Mouse (Mus musculus) adrenal gland, postnatal 36 days (tissue): ENCODE measurements at regions not wholly inside any gene's neighbourhood (a gene's known extent, or its start where the extent isn't known, plus 50 kb on each side); places are given as distances from the start of the nearest gene placed in this dataset.
A peak's percentile ranks its signal among the peaks of the same experiment; 100 is the strongest.

Experiments used
- DNase-seq, 2 experiments: peaks; one replicate each; pipeline ENCODE4 v3.0.0; 2021; ENCODE audit warnings: mixed read lengths in 1 of 2

DNA sequence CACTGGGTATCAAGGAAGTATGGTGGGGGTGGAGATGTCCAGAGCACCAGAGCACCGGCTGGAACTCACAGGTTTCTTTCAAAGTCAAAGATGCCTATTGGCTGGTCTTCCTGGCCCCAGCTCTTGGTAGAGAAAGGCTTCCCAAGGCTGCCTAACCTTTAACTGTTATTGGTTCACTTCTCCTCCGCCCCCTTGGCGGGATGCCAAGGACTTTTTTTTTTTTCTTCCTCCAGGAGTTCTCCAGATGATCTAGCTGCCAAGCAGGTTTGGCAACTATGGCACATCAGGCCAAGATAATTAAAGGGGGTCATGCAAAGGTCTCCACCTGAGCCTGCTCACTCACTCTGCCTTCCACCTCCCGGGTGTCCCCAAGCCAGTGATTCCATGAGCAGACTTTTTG lies 67.5 kb downstream of the Sc5d start:
- DNase-seq, result peak; percentile 58 to 73

DNA sequence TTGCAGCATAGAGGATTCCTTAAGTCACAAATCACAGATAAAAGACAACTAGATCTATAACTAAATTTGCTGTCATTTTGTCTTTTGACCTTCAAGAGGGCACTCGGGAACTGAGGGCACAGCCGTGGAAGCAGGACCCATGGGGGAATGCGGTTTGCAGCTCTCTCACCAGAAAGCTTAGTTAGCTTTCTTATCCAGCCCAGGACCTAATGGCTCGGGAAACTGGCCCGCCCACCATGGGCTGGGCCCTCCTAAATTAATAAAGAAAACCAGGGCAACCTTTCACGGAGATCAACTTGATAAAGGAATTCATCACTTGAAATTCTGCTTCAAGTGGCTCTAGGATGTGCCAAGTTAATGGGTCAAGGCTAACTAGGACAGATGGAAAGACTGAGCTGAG lies 67.9 kb downstream of the Sc5d start:
- no peak for DNase-seq

DNA sequence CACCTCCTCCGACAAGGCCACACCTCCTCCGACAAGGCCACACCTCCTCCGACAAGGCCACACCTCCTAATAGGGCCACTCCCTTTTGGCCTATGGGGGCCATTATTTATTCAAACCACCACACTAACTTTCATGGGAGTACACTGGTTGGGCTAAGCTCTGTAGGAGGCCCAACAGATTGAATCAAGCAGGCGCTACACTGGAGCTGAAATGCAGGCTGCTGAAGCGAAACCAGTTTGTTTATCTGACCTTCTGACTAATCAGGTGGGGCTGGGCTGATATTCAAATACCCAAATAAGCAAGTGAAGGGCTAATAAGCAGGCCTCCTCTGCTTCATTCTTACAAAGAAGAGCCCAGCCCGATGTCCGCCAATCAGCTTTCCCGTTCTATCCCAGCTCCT lies 68.4 kb downstream of the Sc5d start:
- DNase-seq, result no peak

DNA sequence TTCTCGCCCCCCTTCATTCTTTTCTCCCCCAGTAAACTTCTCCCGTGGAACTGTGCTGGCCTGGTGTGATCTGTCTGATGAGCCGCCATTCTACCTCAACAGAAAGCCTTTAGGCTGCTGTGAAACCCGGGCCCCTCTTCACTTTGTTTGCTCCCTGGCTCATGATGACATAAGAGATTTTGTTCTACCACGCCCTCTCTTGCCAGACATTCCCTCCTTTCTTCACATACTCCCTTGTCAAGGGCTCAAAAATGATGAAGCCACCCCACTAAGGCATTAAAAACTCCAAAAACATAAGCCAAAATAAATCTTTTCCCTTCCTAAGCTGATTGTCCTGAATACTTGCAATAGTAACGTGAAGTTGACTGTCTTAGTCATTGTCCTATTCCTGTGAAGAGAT lies 69.1 kb downstream of the Sc5d start:
- no peak for DNase-seq

DNA sequence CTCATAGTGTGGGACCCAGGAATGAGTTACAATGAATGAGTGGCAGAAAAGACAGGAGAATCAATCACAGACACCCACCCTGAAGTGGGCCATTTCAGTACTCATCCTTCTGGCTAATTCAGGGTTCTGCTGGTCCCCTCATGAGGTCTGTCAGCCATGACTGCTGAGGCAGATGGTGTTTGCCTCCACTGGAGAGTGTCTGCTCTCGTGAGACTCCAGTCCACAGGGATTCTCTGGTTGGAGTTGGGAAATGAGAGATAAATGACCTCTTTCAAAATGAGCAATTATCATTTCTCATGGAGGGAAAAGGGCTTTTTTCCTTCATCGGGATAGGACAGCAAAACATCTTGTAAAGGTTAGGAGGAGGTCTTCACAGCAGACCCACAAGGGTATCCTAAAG lies 69.9 kb downstream of the Sc5d start:
- no peak for DNase-seq

DNA sequence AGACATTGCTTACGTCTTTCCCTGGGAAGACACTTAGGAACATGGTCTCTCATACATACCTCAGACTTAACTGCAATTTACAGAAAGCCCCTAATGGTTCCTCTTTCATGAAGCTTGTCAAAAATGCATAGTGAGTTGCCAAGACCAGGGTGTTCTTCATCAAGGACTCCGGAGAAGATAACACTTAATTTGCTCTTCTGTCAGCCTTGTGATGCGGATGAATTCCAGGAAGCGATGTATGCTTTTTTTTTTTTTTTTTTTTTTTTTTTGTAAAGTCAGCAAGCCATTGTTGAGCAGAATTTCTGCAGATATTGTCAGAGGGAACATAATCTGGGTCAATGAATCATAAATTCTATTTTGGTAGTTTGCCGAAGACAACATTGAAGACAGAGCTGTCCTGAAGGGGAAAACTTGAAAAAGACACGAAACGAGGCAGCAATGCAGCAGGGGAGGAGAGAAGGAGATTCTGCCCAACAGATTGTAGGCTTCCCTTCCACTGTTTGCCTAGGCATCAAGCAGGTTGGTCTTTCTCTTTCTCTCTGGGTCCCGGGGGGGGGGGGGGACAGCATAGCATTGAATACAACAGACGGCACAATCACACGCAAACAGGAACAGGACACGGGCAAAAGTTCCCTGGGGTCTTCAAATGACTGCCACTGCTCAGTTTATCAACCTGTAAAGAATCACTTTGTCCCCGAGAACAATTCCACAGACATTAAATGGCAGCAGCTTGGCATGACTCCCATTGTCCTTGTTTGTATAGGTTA lies 69.1 kb upstream of the Sorl1 start:
- no peak for DNase-seq

DNA sequence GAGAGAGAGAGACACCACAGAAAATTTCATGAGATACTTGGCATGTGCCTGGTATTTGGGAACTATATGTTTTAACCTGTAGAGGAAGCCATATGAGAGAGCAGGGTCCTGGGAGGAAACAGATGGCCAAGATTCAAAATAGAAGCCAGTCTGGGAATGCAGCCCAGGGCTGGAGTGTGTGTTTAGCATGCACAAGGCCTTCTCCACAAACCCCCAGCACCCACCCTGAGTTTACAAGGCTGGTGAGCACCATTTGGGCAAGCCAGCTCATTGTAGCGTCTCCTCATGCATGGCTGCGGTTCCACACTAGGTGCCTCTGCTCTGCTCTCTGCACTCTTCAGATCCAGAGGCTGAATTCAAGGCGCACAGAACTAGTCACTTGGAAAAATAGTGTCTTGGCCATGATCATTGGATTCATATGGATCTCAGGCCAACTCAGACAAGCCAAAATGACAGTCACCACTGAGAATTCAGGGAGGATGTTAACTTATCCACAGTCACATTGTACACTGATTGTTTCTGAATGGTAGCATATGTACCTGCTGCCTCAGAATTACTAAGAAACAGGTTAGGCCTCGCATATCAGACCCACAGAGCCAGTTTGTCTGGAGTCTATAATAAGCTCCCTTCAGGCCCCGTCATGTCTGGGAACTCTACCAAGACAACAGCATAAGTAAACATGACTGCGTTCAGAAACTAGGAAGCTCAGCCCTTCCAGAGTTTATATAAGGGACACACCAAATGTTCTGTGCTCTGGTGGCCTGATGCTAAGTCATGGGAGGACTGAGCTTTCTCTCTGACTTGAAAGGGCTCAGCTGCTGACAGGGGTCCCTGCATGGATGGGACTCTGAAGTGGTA lies 63.5 kb upstream of the Sorl1 start:
- no peak for DNase-seq

DNA sequence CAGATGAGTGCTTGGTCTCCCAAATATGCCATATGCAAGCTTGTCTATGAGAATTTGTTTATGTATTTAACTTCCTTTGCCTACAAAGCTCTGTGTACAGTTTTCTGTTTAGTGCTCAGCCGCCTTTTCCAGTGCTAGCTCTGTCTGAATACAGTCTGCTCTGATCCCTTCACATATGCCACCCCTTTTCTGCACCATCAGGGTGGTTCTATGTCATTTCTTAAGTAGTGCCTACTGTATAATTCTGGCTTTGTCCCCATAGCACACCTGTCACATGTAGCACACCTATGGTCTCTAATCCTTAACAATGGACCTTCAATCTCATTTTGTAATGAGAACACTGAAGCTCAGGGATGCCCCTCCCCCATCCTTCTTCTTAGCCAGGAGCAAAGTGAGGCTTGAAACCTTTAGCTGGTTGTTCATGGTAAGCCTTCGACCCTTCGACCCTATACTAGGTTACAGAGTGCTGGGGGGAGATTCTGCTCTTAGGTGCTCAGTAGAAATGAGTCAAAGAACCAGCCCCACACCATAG lies 60.1 kb upstream of the Sorl1 start:
- no peak for DNase-seq

DNA sequence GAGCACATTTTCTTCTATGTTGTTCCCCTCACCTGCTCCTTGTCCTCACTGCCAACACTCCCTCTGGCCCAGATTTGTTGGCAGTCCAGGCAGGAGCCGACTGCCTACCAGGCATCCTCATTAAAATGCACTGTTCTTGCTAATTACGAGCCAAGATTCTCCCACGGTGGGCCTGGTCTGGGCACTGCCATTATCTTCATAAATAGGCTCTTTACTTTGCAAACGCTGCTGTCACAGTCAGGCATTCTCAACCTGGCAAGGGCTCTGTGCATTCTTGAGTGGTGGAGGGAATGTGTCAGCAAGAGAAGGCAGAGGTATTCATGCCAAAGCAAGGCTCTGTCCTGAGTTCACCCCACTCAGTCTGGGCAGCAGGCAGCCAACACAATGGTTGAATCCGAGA lies 59.4 kb upstream of the Sorl1 start:
- peak; percentile 27 to 40 for DNase-seq

DNA sequence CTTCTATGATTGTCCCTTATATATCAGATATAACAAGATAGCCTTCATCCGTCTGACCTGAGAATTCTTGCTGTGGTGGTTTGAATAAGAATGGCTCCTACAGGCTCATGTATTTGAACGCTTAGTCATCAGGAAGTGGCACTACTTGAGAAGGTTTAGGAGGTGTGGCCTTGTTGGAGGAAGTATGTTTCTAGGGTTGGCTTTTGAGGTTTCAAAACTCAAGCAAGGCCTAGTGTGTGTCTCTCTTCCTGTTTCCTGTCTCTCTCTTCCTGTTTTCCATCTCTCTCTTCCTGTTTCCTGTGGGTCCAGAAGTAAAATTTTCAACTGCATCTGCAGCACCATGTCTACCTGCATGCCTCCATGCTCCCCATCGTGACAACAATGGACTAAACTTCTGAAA lies 58.3 kb upstream of the Sorl1 start:
- no peak for DNase-seq

DNA sequence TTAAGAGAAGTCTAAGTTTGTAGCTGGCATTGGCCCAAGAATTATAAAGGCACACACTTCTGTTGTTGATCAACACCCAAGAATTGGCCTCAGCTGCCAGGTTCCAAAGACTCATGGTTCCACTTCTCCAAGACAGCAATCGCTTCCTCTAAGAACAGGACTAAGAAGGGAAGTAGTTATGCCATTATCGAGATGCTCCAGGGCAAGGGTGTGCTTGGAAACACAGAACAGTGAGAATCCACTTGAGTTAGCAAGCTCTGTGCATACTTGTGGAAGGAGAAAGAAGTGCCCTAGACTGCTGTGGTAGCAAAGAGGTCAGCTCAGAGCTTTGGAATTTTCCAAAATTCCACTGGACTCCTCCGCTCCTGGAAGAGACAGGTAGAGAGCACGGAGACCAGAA lies 56.1 kb upstream of the Sorl1 start:
- DNase-seq, result peak in 1 of 2 experiments; percentile 14

DNA sequence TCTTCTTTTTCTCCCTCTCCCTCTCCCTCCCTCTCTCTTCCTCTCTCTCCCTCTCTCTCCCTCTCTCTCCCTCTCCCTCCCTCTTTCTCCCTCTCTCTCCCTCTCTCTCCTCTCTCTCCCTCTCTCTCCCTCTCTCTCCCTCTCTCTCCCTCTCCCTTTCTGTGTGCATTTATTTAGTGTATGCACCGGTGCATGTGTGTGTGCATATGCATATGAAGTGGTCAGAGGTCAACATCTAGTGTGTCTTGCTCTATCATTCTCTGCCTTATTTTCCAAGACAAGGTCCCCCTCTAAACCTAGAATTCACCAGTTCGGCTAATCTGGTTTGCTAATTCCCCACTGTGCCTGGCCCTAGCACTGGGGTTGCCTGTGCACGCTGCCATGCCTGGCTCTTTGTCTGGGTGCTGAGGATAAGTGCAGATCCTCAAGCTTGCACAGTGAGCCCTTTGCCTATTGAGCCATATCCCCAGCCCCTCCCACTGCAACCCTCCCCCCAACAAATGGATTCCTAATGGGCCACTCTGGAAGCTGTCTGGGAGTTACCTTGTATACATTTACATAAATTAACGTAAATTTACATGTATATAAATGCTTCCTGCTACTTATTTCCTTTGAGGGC lies 54.8 kb upstream of the Sorl1 start:
- DNase-seq, result no peak

DNA sequence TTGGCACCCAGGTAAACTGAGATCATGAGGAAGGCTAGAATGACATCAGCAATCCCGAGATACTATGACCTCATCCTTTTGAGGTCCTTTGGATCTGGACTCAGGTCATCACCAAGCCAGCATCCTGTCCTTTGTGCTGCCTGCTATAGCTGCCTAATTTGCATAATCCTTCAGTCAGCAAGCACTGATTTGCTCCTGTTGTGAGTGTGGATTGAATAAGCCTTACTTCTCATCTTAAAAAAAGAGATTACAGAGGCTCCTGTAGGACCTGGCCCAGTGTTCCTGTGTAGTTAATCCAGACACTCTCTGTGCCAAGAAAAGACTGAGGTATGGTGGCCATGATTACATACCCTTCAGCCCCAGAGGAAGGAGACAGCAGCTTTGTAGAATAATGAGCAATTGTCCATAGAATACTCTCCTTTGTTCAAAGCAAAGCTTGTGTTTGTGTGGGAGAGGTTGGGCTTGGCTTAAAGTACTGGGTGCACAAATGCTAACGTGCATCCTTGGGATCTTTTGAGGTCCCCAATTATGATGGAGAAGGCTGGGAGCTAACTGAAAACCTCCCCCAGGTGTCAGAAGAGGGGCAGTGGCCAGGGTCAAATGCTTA lies 50.4 kb upstream of the Sorl1 start:
- no peak for DNase-seq
